8 mouse cellular contexts compared by ENCODE assay signal in genomic region chr13:51903324-51903939, GRCm38 (mm10). TPM values are rescaled to one million over a fixed set of nuclear protein-coding genes. Genes with fewer than 3 reads are reported as not detected.
DNase-seq lines count a peak whose midpoint lies in the region; ATAC-seq lines count a peak whose summit lies in the region.

No protein-coding gene starts in this region.

- H3K4me2 ChIP-seq in kidney, embryonic 15.5 days: peak overlapping the region; percentile 46; the same call in 1 of the 2 replicates
- H3K4me2 ChIP-seq in embryonic facial prominence, embryonic 14.5 days (ENCODE audit: low read depth, low read length): peak overlapping the region; percentile 49; the same call in 1 of the 2 replicates
- peak overlapping the region; percentile 15; the same call in 1 of the 2 replicates for H3K4me2 ChIP-seq in hindbrain, embryonic 13.5 days
- 0 out of 2 replicates have a peak overlapping the region, but pooled peaks have one; percentile 31 for H3K4me2 ChIP-seq in midbrain, embryonic 12.5 days (replicated peaks)

- H3K9me3 ChIP-seq in kidney, embryonic 15.5 days (replicated peaks): no peaks in the 10 kb centered on the region
- H3K9me3 ChIP-seq in embryonic facial prominence, embryonic 14.5 days (ENCODE audit: control insufficient read depth, low read length): no peaks in the 10 kb centered on the region
- no peaks in the 10 kb centered on the region for H3K9me3 ChIP-seq in hindbrain, embryonic 13.5 days
- no peaks in the 10 kb centered on the region for H3K9me3 ChIP-seq in midbrain, embryonic 12.5 days

- no peak overlapping the region for H3K27ac ChIP-seq in kidney, embryonic 15.5 days
- peak overlapping the region; percentile 67; the same call in 1 of the 2 replicates for H3K27ac ChIP-seq in embryonic facial prominence, embryonic 14.5 days (replicated peaks; ENCODE audit: low read depth, low read length)
- H3K27ac ChIP-seq in hindbrain, embryonic 13.5 days: peak overlapping the region; percentile 89
- peak overlapping the region; percentile 83 for H3K27ac ChIP-seq in midbrain, embryonic 12.5 days (replicated peaks)

- H3K9ac ChIP-seq in kidney, embryonic 15.5 days: no peak overlapping the region
- peak overlapping the region; percentile 49; the same call in 1 of the 2 replicates for H3K9ac ChIP-seq in embryonic facial prominence, embryonic 14.5 days (ENCODE audit: low read depth, low read length)
- H3K9ac ChIP-seq in hindbrain, embryonic 13.5 days: no peak overlapping the region
- no peak overlapping the region for H3K9ac ChIP-seq in midbrain, embryonic 12.5 days (replicated peaks)

- peak; percentile 48; the same call in 1 of the 2 replicates for ATAC-seq in kidney, embryonic 15.5 days (replicated peaks; ENCODE audit: low FRiP score)
- peak; percentile 61 for ATAC-seq in embryonic facial prominence, embryonic 14.5 days (ENCODE audit: low read depth)
- peak; percentile 72 for ATAC-seq in hindbrain, embryonic 13.5 days (ENCODE audit: low FRiP score)
- peak; percentile 62; the same call in 1 of the 2 replicates for ATAC-seq in midbrain, embryonic 12.5 days (ENCODE audit: low FRiP score, low read depth)

- WGBS in kidney, embryonic 15.5 days: 43% methylated on average over 11 of the region's 11 CpGs
- WGBS in embryonic facial prominence, embryonic 14.5 days: 28% methylated on average over 8 of the region's 11 CpGs
- 34% methylated on average over 11 of the region's 11 CpGs for WGBS in hindbrain, embryonic 13.5 days
- 59% methylated on average over 11 of the region's 11 CpGs for WGBS in midbrain, embryonic 12.5 days

- H3K4me1 ChIP-seq in kidney, embryonic 15.5 days: peaks cover 26% of the 10 kb centered on the region
- peaks cover 13% of the 10 kb centered on the region for H3K4me1 ChIP-seq in embryonic facial prominence, embryonic 14.5 days (ENCODE audit: control insufficient read depth, insufficient read depth, low read length)
- H3K4me1 ChIP-seq in hindbrain, embryonic 13.5 days (replicated peaks): peaks cover 23% of the 10 kb centered on the region
- peaks cover 22% of the 10 kb centered on the region for H3K4me1 ChIP-seq in midbrain, embryonic 12.5 days

- no peak overlapping the region for H3K4me3 ChIP-seq in kidney, embryonic 15.5 days (replicated peaks)
- no peak overlapping the region for H3K4me3 ChIP-seq in embryonic facial prominence, embryonic 14.5 days (ENCODE audit: low read depth, low read length)
- no peak overlapping the region for H3K4me3 ChIP-seq in hindbrain, embryonic 13.5 days
- H3K4me3 ChIP-seq in midbrain, embryonic 12.5 days: no peak overlapping the region

- no peaks in the 10 kb centered on the region for H3K36me3 ChIP-seq in kidney, embryonic 15.5 days
- no peaks in the 10 kb centered on the region for H3K36me3 ChIP-seq in embryonic facial prominence, embryonic 14.5 days (ENCODE audit: control insufficient read depth, insufficient read depth, low read length)
- no peaks in the 10 kb centered on the region for H3K36me3 ChIP-seq in hindbrain, embryonic 13.5 days
- H3K36me3 ChIP-seq in midbrain, embryonic 12.5 days: no peaks in the 10 kb centered on the region

- H3K27me3 ChIP-seq in kidney, embryonic 15.5 days: no peaks in the 10 kb centered on the region
- no peaks in the 10 kb centered on the region for H3K27me3 ChIP-seq in embryonic facial prominence, embryonic 14.5 days (replicated peaks; ENCODE audit: control insufficient read depth, insufficient read depth, low read length)
- H3K27me3 ChIP-seq in hindbrain, embryonic 13.5 days: peaks cover 13% of the 10 kb centered on the region; the same call in 1 of the 2 replicates
- peaks cover 61% of the 10 kb centered on the region for H3K27me3 ChIP-seq in midbrain, embryonic 12.5 days

- DNase-seq in kidney, postnatal 25 days: no peak
- peak; percentile 67 for DNase-seq in embryonic facial prominence, embryonic 14.5 days (ENCODE audit: low spot score)
- DNase-seq in thymus, postnatal 4 days: no peak
- DNase-seq in layer of hippocampus, adult 11-12 months (ENCODE audit: low spot score): no peak
- no peak for DNase-seq in urinary bladder, postnatal 4 days (ENCODE audit: low spot score in 2 of 2)

RNA-seq across cellular contexts. Expression of gene Gadd45g, which starts 57.0 kb away (rescaled TPM):
- polyA plus RNA-seq in kidney, embryonic 15.5 days (2015; fragmentation: Nextera tagmentation; extraction: Ambion mirVana): 40.2 and 42.8 TPM in 2 replicates
- polyA plus RNA-seq in embryonic facial prominence, embryonic 14.5 days (2014; fragmentation: Nextera tagmentation; extraction: Ambion mirVana): 53.3 and 57.3 TPM in 2 replicates
- 113 and 116 TPM in 2 replicates for polyA plus RNA-seq in hindbrain, embryonic 13.5 days (2015; fragmentation: Nextera tagmentation; extraction: Ambion mirVana)
- polyA plus RNA-seq in midbrain, embryonic 12.5 days (2016; fragmentation: Nextera tagmentation; extraction: Ambion mirVana): 333 and 354 TPM in 2 replicates
